Mouse (Mus musculus) cerebellum, adult 8-10 months (tissue): ENCODE measurements at regions not wholly inside any gene's neighbourhood (a gene's known extent, or its start where the extent isn't known, plus 50 kb on each side); places are given as distances from the start of the nearest gene placed in this dataset.
A peak's percentile ranks its signal among the peaks of the same experiment; 100 is the strongest.
"Not testable (repeated sequence)": the region's sequence is repeated elsewhere in the genome, so short reads cannot be mapped to it uniquely, and the experiment has no call there.

Experiments used
- DNase-seq: peaks from one replicate; pipeline ENCODE4 v3.0.0; 2022

GRCm38 (mm10) chr1:189584831-189585230 is 103.1 kb downstream of the Cenpf start:
- DNase-seq, result no peak

DNA sequence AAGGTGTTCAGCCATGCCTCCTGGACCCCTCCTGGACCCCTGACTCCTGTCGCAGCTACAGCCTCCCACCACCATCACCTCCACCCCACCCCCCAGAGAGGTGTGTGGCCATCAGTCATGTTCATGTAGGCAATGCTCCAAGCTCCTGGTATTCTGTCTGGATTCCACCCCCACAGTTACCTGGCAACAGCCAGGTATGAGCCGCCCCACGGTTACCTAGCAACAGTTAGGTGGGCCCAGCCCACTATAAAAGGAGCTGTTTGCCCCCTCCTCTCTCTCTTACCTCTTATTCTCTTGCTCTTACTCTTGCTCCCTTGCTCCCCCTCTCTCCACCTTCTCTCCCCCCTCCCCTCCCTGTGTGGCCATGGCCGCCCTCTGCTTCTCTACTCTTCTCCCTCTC is 106.5 kb downstream of the Cenpf start:
- no peak for DNase-seq

GRCm38 (mm10) chr1:189579358-189579757 is 108.5 kb downstream of the Cenpf start:
- peak; percentile 7 for DNase-seq

- DNase-seq, result no peak
Observed at GRCm38 (mm10) chr1:189576311-189577002, 111.4 kb downstream of the Cenpf start.

- DNase-seq, result no peak
Observed at GRCm38 (mm10) chr1:189575525-189576240, 112.2 kb downstream of the Cenpf start.

- no peak for DNase-seq
Observed at GRCm38 (mm10) chr1:189566491-189566890, 121.4 kb downstream of the Cenpf start.

GRCm38 (mm10) chr1:189561831-189562230 is 126.1 kb downstream of the Cenpf start:
- DNase-seq, result no peak

DNA sequence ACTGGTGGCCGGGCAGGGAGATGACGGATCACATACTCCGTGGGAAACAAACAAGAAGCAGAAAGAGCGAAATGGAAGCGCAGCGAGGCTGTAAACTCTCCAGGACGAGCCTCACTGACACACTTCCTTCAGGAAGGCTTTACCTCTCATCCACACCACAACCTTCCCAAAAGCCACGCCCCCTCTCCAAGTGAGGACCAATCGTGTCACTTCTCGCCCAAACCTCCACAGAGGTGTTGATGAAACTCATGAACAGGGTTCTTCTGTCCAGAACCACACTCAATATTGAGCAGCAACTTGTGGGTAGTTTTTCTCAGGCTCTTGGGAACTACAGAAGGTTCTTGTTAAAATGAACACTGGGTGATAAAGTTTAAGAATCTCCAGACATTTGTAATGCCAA is 127.3 kb downstream of the Cenpf start:
- no peak for DNase-seq

DNA sequence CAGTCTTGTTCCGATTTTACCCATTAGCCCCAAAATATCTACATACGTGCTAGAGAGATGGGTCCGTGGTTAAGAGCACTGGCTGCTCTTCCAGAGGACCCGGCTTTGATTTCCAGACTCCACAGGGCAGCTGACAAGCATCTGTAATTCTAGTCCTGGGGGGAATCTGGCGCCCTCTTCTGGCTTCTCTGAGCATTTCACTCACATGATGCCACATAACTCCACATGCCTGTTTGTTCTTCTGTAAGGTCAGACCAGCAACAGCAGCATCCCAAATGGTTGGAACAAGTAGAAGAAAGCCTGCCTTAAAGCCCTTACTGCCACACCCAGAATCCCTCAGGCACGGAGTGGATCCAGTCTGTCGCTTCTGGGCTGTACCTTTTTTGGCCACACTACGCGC is 137.0 kb downstream of the Cenpf start:
- DNase-seq, result no peak

DNA sequence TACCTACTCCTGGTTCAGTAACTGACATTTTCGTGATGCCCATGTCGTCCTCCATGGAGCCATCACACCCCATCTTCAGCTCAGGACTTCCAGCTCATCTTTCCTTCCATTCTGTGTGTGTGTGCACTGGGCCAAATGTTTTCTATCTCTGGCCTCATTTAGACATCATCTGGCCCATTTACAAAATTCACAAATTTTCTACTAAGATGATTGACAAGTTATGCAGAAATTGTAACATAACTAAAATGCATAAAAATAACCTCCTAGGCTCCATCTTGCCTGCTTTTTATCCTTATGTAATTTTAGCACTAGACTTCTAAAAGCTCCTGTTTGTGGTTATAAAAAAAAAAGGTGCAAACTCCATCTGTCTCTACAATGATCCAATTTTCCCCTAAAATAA is 130.8 kb upstream of the Kcnk2 start:
- DNase-seq, result no peak

DNA sequence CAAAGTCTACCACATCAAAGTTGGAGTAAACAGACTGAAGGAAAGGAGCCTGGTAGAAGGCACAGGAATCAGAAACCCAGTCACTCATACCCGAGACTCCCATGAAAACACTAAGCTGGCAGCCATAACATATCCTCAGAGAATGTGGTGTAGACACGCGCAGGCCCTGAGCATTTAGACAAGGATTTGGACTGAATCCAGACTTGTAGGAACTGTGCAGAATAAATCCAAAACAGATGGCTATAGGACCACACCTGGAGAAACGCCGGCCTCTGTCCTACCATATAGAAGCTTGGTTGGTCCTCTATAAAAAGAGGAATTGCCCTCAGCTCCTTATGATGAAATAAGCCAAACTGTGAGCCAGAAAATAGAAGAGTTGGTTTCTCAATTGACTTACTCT is 124.3 kb upstream of the Kcnk2 start:
- DNase-seq, result no peak

DNA sequence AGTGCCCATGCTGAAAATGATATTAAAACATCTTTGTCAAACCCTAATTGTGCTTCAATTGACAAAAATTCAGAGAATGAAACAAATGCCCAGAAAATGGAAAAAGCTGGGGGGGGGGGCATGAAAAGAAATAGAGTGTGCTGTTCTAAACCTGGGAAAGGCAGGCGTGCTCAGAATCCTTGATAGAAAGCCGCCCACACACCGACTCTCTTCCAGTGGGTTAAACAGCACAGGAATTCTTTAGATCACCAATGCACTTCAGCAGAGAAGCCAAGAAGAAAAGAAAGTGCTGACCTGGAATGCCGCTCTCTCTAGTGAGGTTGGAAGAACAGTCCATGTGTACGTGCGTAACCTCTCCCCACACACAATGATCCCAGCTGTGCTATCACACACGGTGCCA is 113.4 kb upstream of the Kcnk2 start:
- no peak for DNase-seq

DNA sequence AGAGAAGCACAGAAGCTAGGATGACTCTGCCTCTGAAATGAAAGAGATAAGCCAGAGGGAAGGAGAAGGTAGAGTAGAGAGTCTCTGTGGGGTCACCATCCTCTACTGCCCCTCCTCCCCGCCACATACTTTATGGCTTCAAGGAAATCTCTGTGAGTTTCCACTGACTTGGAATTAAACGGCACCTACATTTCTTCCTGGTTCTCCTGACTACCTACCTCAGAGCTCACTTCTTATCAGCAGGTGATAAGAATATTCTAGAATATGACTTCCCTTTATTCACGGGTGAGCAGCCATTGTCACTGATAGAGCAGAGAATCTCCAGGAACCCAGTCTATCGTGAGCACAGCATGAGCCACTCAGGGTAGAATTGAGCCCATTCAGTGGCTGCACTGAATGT is 111.3 kb upstream of the Kcnk2 start:
- DNase-seq, result no peak

DNA sequence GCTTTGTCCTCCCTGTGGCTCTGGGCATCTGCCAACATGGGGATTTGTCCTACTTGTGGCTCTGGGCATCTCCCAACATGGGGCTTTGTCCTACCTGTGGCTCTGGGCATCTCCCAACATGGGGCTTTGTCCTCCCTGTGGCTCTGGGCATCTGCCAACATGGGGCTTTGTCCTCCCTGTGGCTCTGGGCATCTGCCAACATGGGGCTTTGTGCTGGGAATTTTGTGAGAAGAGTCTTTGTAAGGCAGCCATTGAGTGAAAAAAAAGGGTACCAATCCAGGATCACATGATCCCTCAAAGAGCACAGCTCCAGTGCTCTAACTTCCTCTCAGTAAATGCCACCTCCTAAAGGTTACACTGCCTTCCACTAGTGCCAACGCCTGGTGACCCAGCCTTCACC is 105.2 kb upstream of the Kcnk2 start:
- not testable (repeated sequence) for DNase-seq

DNA sequence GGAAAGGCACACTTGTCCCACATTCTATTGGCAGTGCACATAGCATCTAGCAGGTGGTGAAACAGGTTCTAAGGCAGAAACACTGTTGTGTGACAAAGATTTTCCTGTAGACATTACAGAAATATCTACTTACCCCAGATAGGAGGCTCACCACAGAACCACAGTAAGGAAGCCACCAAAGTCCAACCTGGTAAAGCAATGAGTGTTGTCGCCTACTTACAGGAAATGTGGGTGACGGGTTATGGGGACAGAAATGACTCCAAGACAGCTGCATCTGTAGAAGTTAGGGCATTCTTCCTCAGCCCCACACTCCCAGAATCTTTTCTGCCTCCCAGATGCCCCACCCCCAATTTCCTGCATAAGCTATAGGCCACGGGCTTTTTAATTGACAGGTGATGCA is 97.6 kb upstream of the Kcnk2 start:
- DNase-seq, result no peak

DNA sequence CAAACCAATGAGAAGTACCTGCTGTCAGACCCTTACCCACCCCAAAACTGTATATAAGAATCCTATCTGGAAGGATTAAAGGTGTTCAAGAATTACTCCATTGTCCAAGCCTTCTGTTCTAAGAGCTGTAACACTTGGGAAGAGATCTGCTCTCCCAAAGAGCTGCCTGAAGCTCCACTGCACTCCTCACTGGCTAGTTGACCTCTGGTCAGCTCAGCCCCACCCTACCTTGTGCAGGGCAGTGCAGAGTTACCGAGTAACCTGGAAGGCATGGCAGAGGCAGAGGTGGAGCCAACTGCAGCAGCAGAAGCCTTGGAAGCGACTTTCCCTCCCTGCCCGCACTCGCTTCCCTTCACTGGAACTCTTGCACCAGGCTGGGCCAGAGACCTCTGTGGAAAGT is 97.1 kb upstream of the Kcnk2 start:
- DNase-seq, result no peak

DNA sequence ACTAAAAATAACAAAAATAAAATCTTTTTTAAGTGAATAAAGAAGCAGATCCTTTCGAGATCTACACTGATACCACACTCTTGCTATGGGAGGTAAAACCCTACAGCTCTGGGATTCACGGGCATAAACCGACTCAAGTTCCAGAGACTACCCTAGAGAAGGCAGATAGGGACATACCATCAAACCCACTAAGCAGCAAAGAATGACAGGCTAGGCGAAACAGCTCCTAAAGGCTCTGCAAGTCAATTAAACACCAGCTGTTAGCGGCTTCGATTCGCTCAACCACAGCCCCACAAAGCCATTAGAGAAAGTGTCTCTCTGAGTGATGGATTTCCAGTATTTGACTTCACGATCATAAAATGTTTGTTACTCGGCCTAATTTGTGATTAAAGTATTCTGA is 95.0 kb upstream of the Kcnk2 start:
- DNase-seq, result no peak

DNA sequence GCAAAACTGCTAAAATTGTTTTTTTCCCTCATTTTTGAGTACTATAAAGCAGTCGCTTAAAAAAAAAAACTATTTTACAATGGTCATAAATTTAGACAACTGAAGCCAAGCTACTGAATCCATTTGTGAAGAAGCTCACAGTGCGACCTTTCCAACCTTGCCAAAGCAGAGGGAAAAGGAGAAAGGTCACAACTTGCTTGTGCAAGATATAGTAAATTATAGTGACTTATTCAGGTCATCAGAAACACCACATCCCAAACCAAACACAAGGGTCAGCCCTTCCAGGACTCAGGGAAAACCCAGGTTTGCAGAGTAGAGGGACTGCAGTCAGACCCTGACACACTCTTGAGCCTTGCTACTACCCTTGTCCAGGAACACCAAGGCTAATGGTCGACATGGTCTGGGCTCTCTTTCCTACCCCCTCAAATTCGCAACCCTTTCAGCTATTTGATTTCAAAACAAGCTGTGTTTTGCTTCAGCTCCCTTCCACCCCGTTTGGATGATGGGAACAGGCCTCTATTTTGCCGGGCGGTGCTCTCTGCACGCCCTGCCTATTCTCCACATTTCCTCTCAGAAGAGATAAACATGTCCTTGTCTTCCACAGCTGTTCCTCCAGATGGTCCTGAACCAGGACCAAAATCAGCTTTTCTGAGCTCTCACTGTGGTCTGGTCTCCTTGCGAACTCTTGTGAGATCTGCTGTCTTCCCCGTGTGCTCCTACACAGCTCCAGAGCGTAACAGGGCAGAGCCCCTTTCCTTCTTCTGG is 93.5 kb upstream of the Kcnk2 start:
- no peak for DNase-seq

DNA sequence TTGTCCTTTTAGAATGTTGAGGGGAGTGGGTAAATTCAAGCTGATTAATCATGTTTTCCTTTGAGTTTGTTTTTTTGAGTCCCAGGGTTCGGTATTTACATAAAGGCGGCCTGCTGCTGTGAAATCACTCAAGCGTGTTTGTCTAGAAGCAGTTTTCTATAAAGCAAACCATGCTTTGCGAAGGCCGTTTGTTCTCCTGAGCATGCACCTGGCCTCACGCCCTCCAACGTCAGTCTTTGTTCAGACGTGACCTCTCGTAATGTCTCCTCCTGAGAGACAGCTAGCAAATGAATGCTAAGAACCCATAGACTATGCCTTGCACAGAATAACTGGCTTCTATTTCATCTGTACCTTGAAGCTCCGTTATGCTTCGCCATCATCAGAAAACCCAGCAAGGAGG is 92.8 kb upstream of the Kcnk2 start:
- DNase-seq, result no peak

- DNase-seq, result no peak
Observed at GRCm38 (mm10) chr1:189485336-189485735, 83.3 kb upstream of the Kcnk2 start.

DNA sequence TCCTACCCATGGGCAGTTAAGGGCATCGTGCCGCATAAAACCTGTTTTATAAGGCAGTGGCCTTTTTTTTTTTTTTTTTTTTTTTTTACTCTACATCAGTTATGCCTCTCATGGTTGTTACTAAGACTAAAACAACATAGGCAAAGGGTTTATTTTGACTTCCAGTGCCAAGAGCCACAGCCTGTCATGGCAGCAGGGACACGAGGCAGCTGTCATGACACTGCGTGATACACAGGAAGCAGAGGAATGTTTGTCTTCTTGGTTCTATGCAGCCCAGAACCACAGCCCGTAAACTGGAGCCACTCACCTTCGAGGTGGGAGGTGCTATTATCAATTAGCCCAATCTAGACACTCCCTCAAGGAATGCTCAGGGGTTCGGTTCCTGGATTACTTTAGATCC is 81.3 kb upstream of the Kcnk2 start:
- DNase-seq, result no peak

- no peak for DNase-seq
Observed at GRCm38 (mm10) chr1:189478051-189478450, 76.0 kb upstream of the Kcnk2 start.

DNA sequence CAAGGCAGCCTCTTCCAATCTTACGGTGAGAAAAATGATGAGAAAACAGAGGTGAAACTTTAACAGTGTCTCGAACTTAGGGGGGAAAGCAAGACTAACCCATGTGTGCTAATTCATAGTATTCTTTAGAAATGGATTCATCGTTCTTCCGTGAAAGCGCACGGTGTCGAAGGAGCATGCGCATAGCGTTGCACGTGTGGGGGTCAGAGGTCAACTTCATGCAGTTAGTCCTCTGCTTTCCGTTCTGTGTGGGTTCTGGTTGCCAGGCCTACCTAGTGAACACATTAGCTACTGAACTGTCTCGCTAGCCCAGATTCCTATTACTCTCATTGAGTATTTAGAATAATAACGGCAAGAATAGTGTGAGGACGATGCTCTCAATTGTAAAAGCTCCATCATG is 74.7 kb upstream of the Kcnk2 start:
- no peak for DNase-seq

GRCm38 (mm10) chr1:189473071-189473470 is 71.0 kb upstream of the Kcnk2 start:
- DNase-seq, result no peak
